Mouse (Mus musculus): ENCODE measurements around the gene Hrk.

DNA sequence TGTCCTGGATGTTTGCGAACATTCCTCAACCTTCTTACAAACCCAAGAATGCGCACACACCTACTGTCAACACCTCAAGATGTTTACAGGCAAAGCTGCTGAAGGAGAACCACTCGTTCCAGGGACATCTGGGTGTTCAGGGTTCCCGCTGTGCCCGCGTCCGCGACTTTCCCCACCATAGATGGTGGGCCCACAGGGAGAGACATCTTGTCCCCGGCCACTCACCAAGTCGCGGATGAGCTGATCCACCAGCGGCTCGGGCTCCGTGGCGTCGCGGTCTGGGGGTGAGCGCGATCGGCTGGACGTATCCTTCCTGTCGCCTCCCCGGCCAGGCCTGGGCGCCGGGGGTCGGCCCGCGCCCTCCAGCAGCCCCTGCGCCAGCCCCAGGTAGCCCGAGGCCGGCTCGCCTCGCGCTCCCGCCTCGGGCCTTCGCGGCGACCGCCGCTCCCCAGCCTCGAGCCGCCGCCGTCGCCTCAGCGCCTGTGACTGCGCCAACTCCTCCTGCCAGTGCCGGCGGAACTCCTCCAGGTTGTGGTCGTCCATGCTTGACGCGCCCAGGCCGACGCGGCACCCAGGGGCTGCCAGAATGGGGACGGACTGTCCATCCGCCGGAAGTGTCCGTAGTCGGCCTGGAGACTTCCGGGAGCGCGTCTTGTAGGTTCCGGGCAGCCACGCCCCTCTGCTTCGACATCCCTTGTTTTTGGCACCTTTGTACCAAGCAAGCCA, 9.4 kb upstream of the Hrk start, which contains the start of gene Fbxw8:
- TF ChIP-seq CTCF (IDR thresholded peaks at IDR 0.05; ENCODE audit: low read depth) (no peak), EP300 (IDR thresholded peaks at IDR 0.05; ENCODE audit: low read depth) (no peak)
